Mouse (Mus musculus): Measurements from ENCODE around the gene Pnpt1. TPM values are rescaled to one million over a fixed set of nuclear protein-coding genes. Genes with fewer than 3 reads are reported as not detected.

Gene Pnpt1
- total RNA-seq (2014; fragmentation: Nextera tagmentation) (69.2 and 87.0 TPM in 2 replicates), total RNA-seq (2017) (67.6 and 68.7 TPM in 2 replicates), polyA plus RNA-seq (2012) (202 and 234 TPM in 2 replicates)

GRCm38 (mm10) chr11:29130385-29131355 is at the start of gene Pnpt1:
Pnpt1 (plus strand) TSS chr11:29130744.
- TF ChIP-seq GATA2 (IDR thresholded peaks at IDR 0.05; ENCODE audit: borderline replicate concordance, low read depth, low read length): no peak
- TF ChIP-seq GATA1 (IDR thresholded peaks at IDR 0.05; ENCODE audit: borderline replicate concordance, low read length): no peak
- no peak for TF ChIP-seq CTCF (IDR thresholded peaks at IDR 0.05; ENCODE audit: low read depth, low read length)
- TF ChIP-seq POLR2AphosphoS5 (IDR thresholded peaks at IDR 0.05; ENCODE audit: insufficient replicate concordance, low read depth, low read length): no peak
- TF ChIP-seq TAL1 (conservative IDR thresholded peaks at IDR 0.05; ENCODE audit: low read depth, low read length): no peak
- ATAC-seq (ENCODE audit: extremely low read depth, insufficient number of reproducible peaks, low FRiP score, poor library complexity, severe bottlenecking): peak; percentile 100
- Histone ChIP-seq H3K4me3 (ENCODE audit: low read depth, low read length) (peak within 1 kb of the TSS; percentile 92), H3K36me3 (replicated peaks) (peaks cover 20% of the 10 kb centered on the region), H3K27me3 (ENCODE audit: insufficient read depth, low read length) (no peaks in the 10 kb centered on the region), H3K9me3 (replicated peaks) (no peaks in the 10 kb centered on the region), H3K4me1 (ENCODE audit: insufficient read depth, low read depth, low read length) (peaks cover 7% of the 10 kb centered on the region)
- peak; percentile 89 for DNase-seq (ENCODE audit: low spot score)

GRCm38 (mm10) chr11:29092403-29092802 is 38.1 kb upstream of the Pnpt1 start:
- peaks cover 7% of the 10 kb centered on the region for H3K27me3 ChIP-seq (ENCODE audit: insufficient read depth, low read length)
- no peak for ATAC-seq (ENCODE audit: extremely low read depth, insufficient number of reproducible peaks, low FRiP score, poor library complexity, severe bottlenecking)
- TF ChIP-seq CTCF (IDR thresholded peaks at IDR 0.05; ENCODE audit: low read depth, low read length) (no peak), TAL1 (conservative IDR thresholded peaks at IDR 0.05; ENCODE audit: low read depth, low read length) (no peak), GATA1 (IDR thresholded peaks at IDR 0.05; ENCODE audit: borderline replicate concordance, low read length) (no peak), GATA2 (IDR thresholded peaks at IDR 0.05; ENCODE audit: borderline replicate concordance, low read depth, low read length) (no peak), POLR2AphosphoS5 (IDR thresholded peaks at IDR 0.05; ENCODE audit: insufficient replicate concordance, low read depth, low read length) (no peak)

GRCm38 (mm10) chr11:29098926-29099325 is 31.6 kb upstream of the Pnpt1 start:
- Histone ChIP-seq H3K36me3 (replicated peaks) (no peaks in the 10 kb centered on the region), H3K27me3 (ENCODE audit: insufficient read depth, low read length) (no peaks in the 10 kb centered on the region; the same call in 1 of the 2 replicates), H3K4me3 (ENCODE audit: low read depth, low read length) (no peak overlapping the region), H3K4me1 (ENCODE audit: insufficient read depth, low read depth, low read length) (no peaks in the 10 kb centered on the region), H3K9me3 (replicated peaks) (no peaks in the 10 kb centered on the region)
- DNase-seq (ENCODE audit: low spot score): no peak
- no peak for TF ChIP-seq TAL1 (conservative IDR thresholded peaks at IDR 0.05; ENCODE audit: low read depth, low read length)
- no peak for TF ChIP-seq GATA2 (IDR thresholded peaks at IDR 0.05; ENCODE audit: borderline replicate concordance, low read depth, low read length)
- no peak for TF ChIP-seq CTCF (IDR thresholded peaks at IDR 0.05; ENCODE audit: low read depth, low read length)
- no peak for TF ChIP-seq GATA1 (IDR thresholded peaks at IDR 0.05; ENCODE audit: borderline replicate concordance, low read length)
- no peak for TF ChIP-seq POLR2AphosphoS5 (IDR thresholded peaks at IDR 0.05; ENCODE audit: insufficient replicate concordance, low read depth, low read length)
- ATAC-seq (ENCODE audit: extremely low read depth, insufficient number of reproducible peaks, low FRiP score, poor library complexity, severe bottlenecking): no peak

More at GRCm38 (mm10) chr11:29092403-29092802, 38.1 kb upstream of the Pnpt1 start:
- H3K9me3 ChIP-seq (replicated peaks): no peaks in the 10 kb centered on the region
- no peaks in the 10 kb centered on the region for H3K36me3 ChIP-seq (replicated peaks)
- H3K4me3 ChIP-seq (ENCODE audit: low read depth, low read length): no peak overlapping the region
- DNase-seq (ENCODE audit: low spot score): no peak
- no peaks in the 10 kb centered on the region for H3K4me1 ChIP-seq (ENCODE audit: insufficient read depth, low read depth, low read length)

- TF ChIP-seq POLR2AphosphoS5 (IDR thresholded peaks at IDR 0.05; ENCODE audit: insufficient replicate concordance, low read depth, low read length): no peak
- no peak for TF ChIP-seq CTCF (IDR thresholded peaks at IDR 0.05; ENCODE audit: low read depth, low read length)
- no peak for TF ChIP-seq TAL1 (conservative IDR thresholded peaks at IDR 0.05; ENCODE audit: low read depth, low read length)
- TF ChIP-seq GATA2 (IDR thresholded peaks at IDR 0.05; ENCODE audit: borderline replicate concordance, low read depth, low read length): no peak
- TF ChIP-seq GATA1 (IDR thresholded peaks at IDR 0.05; ENCODE audit: borderline replicate concordance, low read length): no peak
- peak overlapping the region; percentile 92 for H3K4me3 ChIP-seq (ENCODE audit: low read depth, low read length)
- peaks cover 7% of the 10 kb centered on the region for H3K4me1 ChIP-seq (ENCODE audit: insufficient read depth, low read depth, low read length)
- DNase-seq (ENCODE audit: low spot score): peak; percentile 4
- H3K27me3 ChIP-seq (ENCODE audit: insufficient read depth, low read length): no peaks in the 10 kb centered on the region
- peaks cover 16% of the 10 kb centered on the region for H3K36me3 ChIP-seq (replicated peaks)
- ATAC-seq (ENCODE audit: extremely low read depth, insufficient number of reproducible peaks, low FRiP score, poor library complexity, severe bottlenecking): no peak
- H3K9me3 ChIP-seq (replicated peaks): no peaks in the 10 kb centered on the region
Observed at GRCm38 (mm10) chr11:29129862-29130384, 621 bp upstream of the Pnpt1 start.

- TF ChIP-seq GATA1 (IDR thresholded peaks at IDR 0.05; ENCODE audit: borderline replicate concordance, low read length): no peak
- TF ChIP-seq CTCF (IDR thresholded peaks at IDR 0.05; ENCODE audit: low read depth, low read length): no peak
- no peak for TF ChIP-seq POLR2AphosphoS5 (IDR thresholded peaks at IDR 0.05; ENCODE audit: insufficient replicate concordance, low read depth, low read length)
- TF ChIP-seq TAL1 (conservative IDR thresholded peaks at IDR 0.05; ENCODE audit: low read depth, low read length): no peak
- no peak for TF ChIP-seq GATA2 (IDR thresholded peaks at IDR 0.05; ENCODE audit: borderline replicate concordance, low read depth, low read length)
- H3K36me3 ChIP-seq (replicated peaks): peaks cover 75% of the 10 kb centered on the region
- ATAC-seq (ENCODE audit: extremely low read depth, insufficient number of reproducible peaks, low FRiP score, poor library complexity, severe bottlenecking) (no peak), DNase-seq (ENCODE audit: low spot score) (no peak)
- H3K4me1 ChIP-seq (ENCODE audit: insufficient read depth, low read depth, low read length): no peaks in the 10 kb centered on the region
- no peaks in the 10 kb centered on the region for H3K27me3 ChIP-seq (ENCODE audit: insufficient read depth, low read length)
- H3K9me3 ChIP-seq (replicated peaks): no peaks in the 10 kb centered on the region
- H3K4me3 ChIP-seq (ENCODE audit: low read depth, low read length): no peak overlapping the region
Observed at GRCm38 (mm10) chr11:29140671-29141070, 10.1 kb downstream of the Pnpt1 start.

GRCm38 (mm10) chr11:29148901-29149300 is 18.4 kb downstream of the Pnpt1 start:
- Histone ChIP-seq H3K4me1 (ENCODE audit: insufficient read depth, low read depth, low read length) (no peaks in the 10 kb centered on the region), H3K36me3 (replicated peaks) (peaks cover 68% of the 10 kb centered on the region), H3K4me3 (ENCODE audit: low read depth, low read length) (no peak overlapping the region), H3K9me3 (replicated peaks) (no peaks in the 10 kb centered on the region), H3K27me3 (ENCODE audit: insufficient read depth, low read length) (no peaks in the 10 kb centered on the region)
- ATAC-seq (ENCODE audit: extremely low read depth, insufficient number of reproducible peaks, low FRiP score, poor library complexity, severe bottlenecking) (peak; percentile 49; the same call in 1 of the 2 replicates), DNase-seq (ENCODE audit: low spot score) (no peak)
- no peak for TF ChIP-seq GATA1 (IDR thresholded peaks at IDR 0.05; ENCODE audit: borderline replicate concordance, low read length)
- no peak for TF ChIP-seq CTCF (IDR thresholded peaks at IDR 0.05; ENCODE audit: low read depth, low read length)
- no peak for TF ChIP-seq POLR2AphosphoS5 (IDR thresholded peaks at IDR 0.05; ENCODE audit: insufficient replicate concordance, low read depth, low read length)
- TF ChIP-seq GATA2 (IDR thresholded peaks at IDR 0.05; ENCODE audit: borderline replicate concordance, low read depth, low read length): no peak

Data from G1E (cell line).